Mouse (Mus musculus) cerebellum, adult 18-20 months (tissue): Measurements from ENCODE around the gene Glt28d2.

ENCODE experiments used
- DNase-seq, 2 experiments: peaks; one replicate each; pipeline ENCODE4 v3.0.0; 2021

The Glt28d2 gene

GRCm38 (mm10) chr3:85820839-85821548 is 66.3 kb downstream of the Glt28d2 start:
- no peak for DNase-seq
